ENCODE assay signal across 10 mouse cellular contexts in genomic region chr11:119435880-119436872, GRCm38 (mm10). TPM values are rescaled to one million over a fixed set of nuclear protein-coding genes. Genes with fewer than 3 reads are reported as not detected.
DNase-seq lines count a peak whose midpoint lies in the region; TF ChIP-seq lines count a peak whose summit lies in the region.
"Had no signal": no experiment of that assay in that cellular context is flagged by ENCODE, and none has a peak within 500 bp of the region (broad histone marks: within the 10 kb centered on the region; RNA-seq: fewer than 3 reads in every experiment).

No protein-coding gene starts in this region.

- H3K36me3 ChIP-seq in thymus, adult 2 months (ENCODE audit: control insufficient read depth, insufficient read depth, low read length): peaks cover 51% of the 10 kb centered on the region

- no peak overlapping the region for H3K4me3 ChIP-seq in bone marrow, adult 2 months (replicated peaks; ENCODE audit: control insufficient read depth, low read depth, low read length)
- H3K4me3 ChIP-seq in thymus, adult 2 months (ENCODE audit: control insufficient read depth, insufficient read depth, low read length): no peak overlapping the region
- H3K4me3 ChIP-seq: lung, embryonic 15.5 days; stomach, embryonic 15.5 days had no signal

- no peaks in the 10 kb centered on the region for H3K27me3 ChIP-seq in thymus, adult 2 months (ENCODE audit: control insufficient read depth, insufficient read depth, low read length)
- H3K27me3 ChIP-seq: lung, embryonic 15.5 days; stomach, embryonic 15.5 days had no signal

- peak overlapping the region; percentile 33; the same call in 1 of the 2 replicates for H3K27ac ChIP-seq in bone marrow, adult 2 months (ENCODE audit: control insufficient read depth, insufficient read depth, low read depth, low read length, poor library complexity)
- H3K27ac ChIP-seq in thymus, adult 2 months (ENCODE audit: control insufficient read depth, insufficient read depth, low read length): no peak overlapping the region
- H3K27ac ChIP-seq: lung, embryonic 15.5 days; stomach, embryonic 15.5 days had no signal

- peak; percentile 25; the same call in 1 of the 2 replicates for TF ChIP-seq CTCF in bone marrow, adult 2 months (IDR thresholded peaks at IDR 0.05; ENCODE audit: control insufficient read depth, insufficient read depth, low read length)
- TF ChIP-seq CTCF in thymus, adult 2 months (IDR thresholded peaks at IDR 0.05; ENCODE audit: borderline replicate concordance, control insufficient read depth, extremely low read depth, insufficient read depth, low read length, poor library complexity): no peak

- TF ChIP-seq POLR2A in bone marrow, adult 2 months (IDR thresholded peaks at IDR 0.05; ENCODE audit: borderline replicate concordance, control insufficient read depth, low read depth, low read length): no peak
- TF ChIP-seq POLR2A in thymus, adult 2 months (IDR thresholded peaks at IDR 0.05; ENCODE audit: control insufficient read depth, extremely low read depth, insufficient read depth, low read length, poor library complexity): no peak

- peak; percentile 19 for DNase-seq in heart, postnatal 4 days
- DNase-seq in heart, adult 8-10 months (ENCODE audit: low spot score): no peak
- DNase-seq in 416B (ENCODE audit: low read depth): peak; percentile 33
- DNase-seq in layer of hippocampus, postnatal 36 days: peak; percentile 8 to 24
- DNase-seq in thymus, adult 2 months: peak; percentile 69
- no peak for DNase-seq in urinary bladder, postnatal 36 days (ENCODE audit: low spot score in 2 of 2)
- no peak for DNase-seq in adrenal gland, adult 2 months

- 42% methylated on average over 19 of the region's 19 CpGs for WGBS in bone marrow, adult 2 months
- WGBS in thymus, adult 2 months: 43% methylated on average over 19 of the region's 19 CpGs

- H3K4me1 ChIP-seq in bone marrow, adult 2 months (ENCODE audit: control insufficient read depth, insufficient read depth, low read length): peaks cover 2% of the 10 kb centered on the region
- peaks cover 7% of the 10 kb centered on the region; the same call in 1 of the 2 replicates for H3K4me1 ChIP-seq in thymus, adult 2 months (replicated peaks; ENCODE audit: control insufficient read depth, insufficient read depth, low read length)
- H3K4me1 ChIP-seq: lung, embryonic 15.5 days; stomach, embryonic 15.5 days had no signal

RNA-seq across cellular contexts. Expression of gene Rnf213, which starts 43.3 kb away (rescaled TPM):
- 10 to 100 TPM; 17.2 to 19.7 TPM for total RNA-seq in heart, postnatal 4 days (2021)
- 10 to 100 TPM; 11.1 to 16.0 (median 13.2) TPM for total RNA-seq in heart, adult 8-10 months (2022)
- polyA plus RNA-seq in bone marrow, adult 2 months (2011; ENCODE audit: insufficient read depth, insufficient read length, low replicate concordance, missing spikeins): 18.8 and 27.7 TPM in 2 replicates
- 1 to 10 TPM; 3.4 to 4.0 TPM for total RNA-seq in layer of hippocampus, postnatal 36 days (2021)
- 47.9 and 52.5 TPM in 2 replicates for polyA plus RNA-seq in thymus, adult 2 months (2012; rRNA removed)
- 10 to 100 TPM; 20.8 to 27.3 TPM for total RNA-seq in adrenal gland, adult 2 months (2021)
- polyA plus RNA-seq in adrenal gland, adult 2 months (2012; rRNA removed): 11.4 and 12.5 TPM in 2 replicates

RNA-seq across cellular contexts. Expression of gene Endov, which starts 55.0 kb away (rescaled TPM):
- 10 to 100 TPM; 15.7 to 17.4 TPM for total RNA-seq in heart, postnatal 4 days (2021)
- 10 to 100 TPM in 1 of 4 experiments, 1 to 10 TPM in 3; 7.2 to 13.2 (median 7.9) TPM for total RNA-seq in heart, adult 8-10 months (2022)
- 6.3 and 23.5 TPM in 2 replicates for polyA plus RNA-seq in bone marrow, adult 2 months (2011; ENCODE audit: insufficient read depth, insufficient read length, low replicate concordance, missing spikeins)
- total RNA-seq in layer of hippocampus, postnatal 36 days (2021): 10 to 100 TPM; 29.7 to 32.4 TPM
- polyA plus RNA-seq in thymus, adult 2 months (2012; rRNA removed): 30.7 and 31.1 TPM in 2 replicates
- 10 to 100 TPM; 12.1 to 18.9 TPM for total RNA-seq in adrenal gland, adult 2 months (2021)
- polyA plus RNA-seq in adrenal gland, adult 2 months (2012; rRNA removed): 12.8 and 14.7 TPM in 2 replicates

Comparison
In these comparisons a context has a peak if more than half of its experiments do, and no peak if none do; other contexts are left out.
1. DNase-seq: peak in heart, postnatal 4 days (single experiment), 416B (single experiment), layer of hippocampus, postnatal 36 days (2 of 2) and thymus, adult 2 months (single experiment); none in heart, adult 8-10 months (single experiment), urinary bladder, postnatal 36 days (0 of 2) and adrenal gland, adult 2 months (single experiment).